Mouse (Mus musculus) layer of hippocampus, adult 18-20 months (tissue): ENCODE measurements around the gene Ppil2. TPM values are rescaled to one million over a fixed set of nuclear protein-coding genes. Genes with fewer than 3 reads are reported as not detected.

Experiments used
- DNase-seq, 2 experiments: peaks; one replicate each; pipeline ENCODE4 v3.0.0; 2022; ENCODE audit warnings: low spot score in 2 of 2
- microRNA-seq, 2 experiments: library from miRNA; unstranded; fragments of <30 nt; microRNA quantifications; one replicate each; pipeline ENCODE4 v1.2.0; 2021
- total RNA-seq, 2 experiments: library from RNA; stranded (reverse); gene quantifications; 2 replicates each; pipeline ENCODE4 v1.2.3; 2021

Ppil2 gene
- total RNA-seq, 2 experiments from 2014 or later: 90.6 to 96.2 TPM

DNA sequence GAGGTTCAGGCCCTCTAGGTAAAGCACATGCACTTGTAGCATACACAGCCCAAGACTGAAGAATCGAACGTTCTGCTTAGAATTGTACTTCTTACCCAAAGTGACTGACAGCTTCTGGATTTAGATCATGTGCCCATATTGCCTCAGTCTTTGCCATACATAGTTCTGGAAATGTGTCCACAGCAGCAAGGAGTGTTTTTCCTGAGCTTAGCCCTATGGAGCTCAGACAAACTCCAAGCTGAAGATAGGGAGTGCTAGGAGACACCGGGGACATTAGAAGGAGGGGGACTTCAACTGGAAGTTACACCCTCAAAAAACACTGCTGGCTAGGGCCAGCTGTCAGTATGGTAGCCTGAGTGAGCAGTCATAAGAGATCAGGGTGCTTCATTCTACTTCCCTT is 70.3 kb downstream of the Ppil2 start:
- DNase-seq: no peak

Small RNA genes lying within 50 kb of the gene (microRNA-seq; reads per million reads assigned to microRNA genes)
- 62.4 to 69.8 reads per million in 2 experiments for gene Mir130b
- 1.2 to 2.0 reads per million in 2 experiments for gene Mir301b

Other genes with a start within 250 kb of the Ppil2 start
- gene Igll1, start 247.3 kb downstream of the Ppil2 start, total RNA-seq: not detected
- 10 to 100 TPM; 59.1 to 68.6 TPM for gene Top3b, start 240.5 kb downstream of the Ppil2 start, total RNA-seq
- not detected for gene Vpreb1, start 240.4 kb downstream of the Ppil2 start, total RNA-seq
- 10 to 100 TPM; 54.7 to 56.3 TPM for gene Ppm1f, start 214.8 kb downstream of the Ppil2 start, total RNA-seq
- gene Mapk1, start 127.9 kb downstream of the Ppil2 start, total RNA-seq: 100 to 1,000 TPM; 507 to 529 TPM
- 10 to 100 TPM; 35.7 to 36.5 TPM for gene Ypel1, start 41.6 kb downstream of the Ppil2 start, total RNA-seq
- gene 2610318N02Rik, start 13.9 kb upstream of the Ppil2 start, total RNA-seq: under 1 TPM in 1 of 2 experiments, not detected in 1; 0.92 TPM
- 10 to 100 TPM; 30.9 to 34.9 TPM for gene Sdf2l1, start 21.1 kb upstream of the Ppil2 start, total RNA-seq
- 10 to 100 TPM; 24.2 to 26.5 TPM for gene Ydjc, start 33.4 kb upstream of the Ppil2 start, total RNA-seq
- gene Ccdc116, start 36.0 kb upstream of the Ppil2 start, total RNA-seq: 1 to 10 TPM; 1.9 to 2.7 TPM
- 100 to 1,000 TPM; 148 to 155 TPM for gene Ube2l3, start 91.4 kb upstream of the Ppil2 start, total RNA-seq
- 1 to 10 TPM; 3.4 to 3.7 TPM for gene Rimbp3, start 97.3 kb upstream of the Ppil2 start, total RNA-seq
- gene Hic2, start 122.3 kb upstream of the Ppil2 start, total RNA-seq: 1 to 10 TPM; 4.9 to 6.0 TPM
- gene Tmem191c, start 164.8 kb upstream of the Ppil2 start, total RNA-seq: 100 to 1,000 TPM in 1 of 2 experiments, 10 to 100 TPM in 1; 82.4 to 100 TPM
- gene Serpind1, start 220.1 kb upstream of the Ppil2 start, total RNA-seq: under 1 TPM; 0.56 to 0.84 TPM